Mouse (Mus musculus) midbrain, embryonic 12.5 days (tissue): ENCODE measurements around the gene Zfp536. TPM values are rescaled to one million over a fixed set of nuclear protein-coding genes. Genes with fewer than 3 reads are reported as not detected.

Experiments used
- ATAC-seq: fragments of 200-750 bp; cut with Nextera tagmentation; 2 replicates; pipeline ENCODE4 v1.8.0; 2017; ENCODE audit warnings: low read depth, moderate TSS enrichment, moderate library complexity; ENCODE audit not compliant: low FRiP score
- H3K27ac ChIP-seq: fragments of 300-500 bp; sonication (generic); replicated peaks from 2 replicates; pipeline ENCODE4 v1.5.1; 2016; ENCODE audit warnings: mild to moderate bottlenecking
- H3K27me3 ChIP-seq: fragments of 300-500 bp; sonication (generic); 2 replicates; pipeline ENCODE4 v1.6.1; 2016; ENCODE audit warnings: mild to moderate bottlenecking
- H3K36me3 ChIP-seq: fragments of 300-500 bp; sonication (generic); 2 replicates; pipeline ENCODE4 v1.6.1; 2016
- H3K4me1 ChIP-seq: fragments of 300-500 bp; sonication (generic); 2 replicates; pipeline ENCODE4 v1.6.1; 2016
- H3K4me2 ChIP-seq: fragments of 300-500 bp; sonication (generic); replicated peaks from 2 replicates; pipeline ENCODE4 v1.6.1; 2016; ENCODE audit warnings: mild to moderate bottlenecking, moderate library complexity
- H3K4me3 ChIP-seq: fragments of 300-500 bp; sonication (generic); 2 replicates; pipeline ENCODE4 v1.5.1; 2016; ENCODE audit warnings: mild to moderate bottlenecking
- H3K9ac ChIP-seq: fragments of 300-500 bp; sonication (generic); replicated peaks from 2 replicates; pipeline ENCODE4 v1.6.1; 2016; ENCODE audit warnings: mild to moderate bottlenecking, moderate library complexity
- H3K9me3 ChIP-seq: fragments of 300-500 bp; sonication (generic); 2 replicates; pipeline ENCODE4 v1.6.1; 2016; ENCODE audit warnings: mild to moderate bottlenecking
- WGBS: fragments of 180-500 bp; shearing (Covaris S2); methylation state at CpG from one replicate; pipeline ENCODE4 v1.1.7; 2016; 5-methylcytosine and 5-hydroxymethylcytosine counted together
- polyA plus RNA-seq: library from polyadenylated mRNA; unstranded; fragments of >200 nt; fragmentation: Nextera tagmentation; extraction: Ambion mirVana; gene quantifications from 2 replicates; pipeline ENCODE4 v1.2.1, GENCODE M21; 2016

Zfp536 gene
- polyA plus RNA-seq, 1 experiment from 2014 or later = 43.5 TPM

- Histone ChIP-seq H3K27me3 (no peaks in the 10 kb centered on the region), H3K36me3 (no peaks in the 10 kb centered on the region), H3K4me2 (no peak overlapping the region), H3K27ac (no peak overlapping the region), H3K4me3 (no peak overlapping the region), H3K9me3 (no peaks in the 10 kb centered on the region), H3K4me1 (peaks cover 13% of the 10 kb centered on the region), H3K9ac (no peak overlapping the region)
- 94% methylated on average over 13 of the region's 13 CpGs for WGBS
- ATAC-seq = no peak
Observed at GRCm38 (mm10) chr7:37586694-37587093, 186.7 kb downstream of the Zfp536 start.

DNA sequence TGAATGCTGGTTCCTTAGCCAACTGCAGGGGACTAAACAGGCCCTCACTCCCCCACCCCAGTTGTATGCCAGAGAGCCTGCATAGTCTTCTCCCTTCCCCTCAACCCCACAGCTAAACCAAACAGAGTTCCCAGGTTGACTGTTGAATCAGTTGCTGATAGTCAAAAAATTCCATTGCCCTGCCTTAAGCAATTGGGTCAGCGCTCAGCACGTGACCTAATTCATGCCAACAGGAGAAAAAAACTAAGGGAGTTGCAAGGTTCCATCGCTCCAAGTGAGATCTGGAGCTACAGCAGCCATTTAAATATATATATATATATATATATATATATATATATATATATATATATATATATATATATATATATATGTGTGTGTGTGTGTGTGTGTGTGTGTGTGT is 192.2 kb downstream of the Zfp536 start:
- H3K4me3 ChIP-seq = no peak overlapping the region
- H3K4me2 ChIP-seq = no peak overlapping the region
- 85% methylated on average over 3 of the region's 3 CpGs for WGBS
- no peaks in the 10 kb centered on the region for H3K36me3 ChIP-seq
- no peaks in the 10 kb centered on the region for H3K9me3 ChIP-seq
- H3K9ac ChIP-seq = no peak overlapping the region
- ATAC-seq = no peak
- H3K4me1 ChIP-seq = no peaks in the 10 kb centered on the region; the same call in 1 of the 2 replicates
- H3K27ac ChIP-seq = no peak overlapping the region
- H3K27me3 ChIP-seq = no peaks in the 10 kb centered on the region

- 79% methylated on average over 5 of the region's 5 CpGs for WGBS
- no peaks in the 10 kb centered on the region for H3K27me3 ChIP-seq
- no peak overlapping the region for H3K4me2 ChIP-seq
- no peaks in the 10 kb centered on the region for H3K4me1 ChIP-seq
- no peak for ATAC-seq
- H3K4me3 ChIP-seq = no peak overlapping the region
- H3K9ac ChIP-seq = no peak overlapping the region
- no peak overlapping the region for H3K27ac ChIP-seq
- H3K36me3 ChIP-seq = no peaks in the 10 kb centered on the region
- H3K9me3 ChIP-seq = no peaks in the 10 kb centered on the region
Observed at GRCm38 (mm10) chr7:37580554-37580953, 192.9 kb downstream of the Zfp536 start.

GRCm38 (mm10) chr7:37572021-37572420 is 201.4 kb downstream of the Zfp536 start:
- Histone ChIP-seq H3K27ac (no peak overlapping the region), H3K9ac (no peak overlapping the region), H3K36me3 (peaks cover 21% of the 10 kb centered on the region), H3K4me3 (no peak overlapping the region), H3K27me3 (peaks cover 4% of the 10 kb centered on the region; the same call in 1 of the 2 replicates), H3K9me3 (no peaks in the 10 kb centered on the region), H3K4me2 (no peak overlapping the region), H3K4me1 (peaks cover 10% of the 10 kb centered on the region)
- no peak for ATAC-seq
- 95% methylated on average over 7 of the region's 7 CpGs for WGBS

GRCm38 (mm10) chr7:37568811-37569500 is 204.5 kb downstream of the Zfp536 start:
- WGBS = 76% methylated on average over 31 of the region's 31 CpGs
- Histone ChIP-seq H3K36me3 (peaks cover 21% of the 10 kb centered on the region), H3K4me1 (peaks cover 40% of the 10 kb centered on the region), H3K27ac (no peak overlapping the region), H3K4me3 (no peak overlapping the region), H3K9ac (no peak overlapping the region), H3K4me2 (no peak overlapping the region), H3K9me3 (no peaks in the 10 kb centered on the region), H3K27me3 (peaks cover 4% of the 10 kb centered on the region; the same call in 1 of the 2 replicates)
- no peak for ATAC-seq

DNA sequence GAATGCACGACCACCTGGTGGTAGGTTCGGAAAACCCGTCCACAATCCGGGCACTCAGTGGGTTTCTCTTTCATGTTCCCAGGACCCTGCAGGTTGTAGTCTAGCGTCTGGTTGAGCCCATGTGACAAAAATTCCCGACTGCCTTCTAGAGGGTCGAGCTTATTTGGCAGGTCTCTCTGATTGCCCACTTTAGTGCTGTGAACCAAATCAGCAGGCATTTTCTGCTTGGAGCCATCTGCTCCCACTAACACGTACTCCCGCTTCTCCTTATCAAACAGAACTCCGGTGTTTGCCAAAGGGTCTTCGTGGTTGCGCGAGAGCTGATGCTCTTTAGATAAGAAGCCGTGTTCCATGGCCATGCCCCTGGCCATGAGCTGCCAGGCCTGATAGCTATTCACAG is 205.4 kb downstream of the Zfp536 start:
- Histone ChIP-seq H3K4me3 (no peak overlapping the region), H3K4me2 (no peak overlapping the region), H3K4me1 (peaks cover 48% of the 10 kb centered on the region), H3K36me3 (peaks cover 21% of the 10 kb centered on the region), H3K27me3 (peaks cover 4% of the 10 kb centered on the region; the same call in 1 of the 2 replicates), H3K9me3 (no peaks in the 10 kb centered on the region), H3K27ac (no peak overlapping the region), H3K9ac (no peak overlapping the region)
- ATAC-seq = no peak
- WGBS = 88% methylated on average over 14 of the region's 14 CpGs

DNA sequence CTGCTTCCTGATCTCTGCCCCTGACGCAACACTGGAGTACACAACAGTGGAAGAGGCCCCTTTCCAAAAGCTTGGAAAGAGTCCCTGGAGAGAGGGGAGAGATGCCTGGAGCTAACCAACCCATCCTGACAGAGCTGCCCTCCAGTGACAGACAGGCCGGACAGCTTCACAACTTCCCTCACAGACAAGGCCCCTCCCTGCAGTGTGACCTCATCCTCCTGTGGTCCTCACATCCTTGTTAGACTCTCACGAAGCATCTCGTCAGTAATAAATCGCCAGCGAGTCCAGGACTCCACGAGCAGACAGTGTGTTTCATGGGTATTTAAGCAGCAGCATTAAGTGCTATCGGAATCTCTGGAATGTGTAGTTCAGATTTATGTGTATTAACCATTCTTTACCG is 207.4 kb downstream of the Zfp536 start:
- H3K27ac ChIP-seq = peak overlapping the region; percentile 68
- H3K9ac ChIP-seq = no peak overlapping the region
- no peak overlapping the region for H3K4me3 ChIP-seq
- ATAC-seq = 0 out of 2 replicates have a peak, but pooled peaks have one; percentile 20
- H3K4me1 ChIP-seq = peaks cover 65% of the 10 kb centered on the region
- H3K27me3 ChIP-seq = peaks cover 4% of the 10 kb centered on the region; the same call in 1 of the 2 replicates
- H3K36me3 ChIP-seq = peaks cover 21% of the 10 kb centered on the region
- peak overlapping the region; percentile 34 for H3K4me2 ChIP-seq
- WGBS = 5% methylated on average over 9 of the region's 9 CpGs
- no peaks in the 10 kb centered on the region for H3K9me3 ChIP-seq

DNA sequence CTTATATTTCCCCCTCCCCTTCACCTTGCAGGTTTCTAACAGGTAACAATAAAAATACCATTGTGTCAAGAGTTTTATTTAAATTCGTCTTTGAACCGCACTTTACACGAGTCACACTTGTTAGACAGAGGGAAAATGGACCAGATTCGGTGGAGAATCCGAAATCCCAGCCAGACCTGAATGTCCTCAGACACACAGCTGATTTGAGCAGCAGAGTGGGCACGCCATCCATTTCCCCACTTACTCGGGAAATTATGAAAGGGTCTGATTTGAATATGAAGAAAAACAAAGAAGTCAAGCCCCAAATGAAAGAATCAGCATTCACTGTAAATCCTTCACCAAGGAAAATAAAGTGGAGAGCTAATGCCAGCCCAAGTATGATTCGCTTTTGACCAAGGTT is 208.1 kb downstream of the Zfp536 start:
- H3K36me3 ChIP-seq = peaks cover 21% of the 10 kb centered on the region
- peak overlapping the region; percentile 34 for H3K4me2 ChIP-seq
- H3K27me3 ChIP-seq = peaks cover 4% of the 10 kb centered on the region; the same call in 1 of the 2 replicates
- no peak overlapping the region for H3K4me3 ChIP-seq
- ATAC-seq = no peak
- H3K9me3 ChIP-seq = no peaks in the 10 kb centered on the region
- peaks cover 70% of the 10 kb centered on the region for H3K4me1 ChIP-seq
- no peak overlapping the region for H3K9ac ChIP-seq
- WGBS = 30% methylated on average over 8 of the region's 8 CpGs
- peak overlapping the region; percentile 68 for H3K27ac ChIP-seq

GRCm38 (mm10) chr7:37564644-37565043 is 208.8 kb downstream of the Zfp536 start:
- no peaks in the 10 kb centered on the region for H3K9me3 ChIP-seq
- peak overlapping the region; percentile 79 for H3K27ac ChIP-seq
- H3K9ac ChIP-seq = no peak overlapping the region
- peaks cover 20% of the 10 kb centered on the region for H3K36me3 ChIP-seq
- peak overlapping the region; percentile 34 for H3K4me2 ChIP-seq
- 3% methylated on average over 10 of the region's 10 CpGs for WGBS
- ATAC-seq = no peak
- H3K27me3 ChIP-seq = peaks cover 4% of the 10 kb centered on the region; the same call in 1 of the 2 replicates
- H3K4me1 ChIP-seq = peaks cover 70% of the 10 kb centered on the region
- no peak overlapping the region for H3K4me3 ChIP-seq

GRCm38 (mm10) chr7:37563831-37564400 is 209.5 kb downstream of the Zfp536 start:
- H3K4me3 ChIP-seq = no peak overlapping the region
- H3K27ac ChIP-seq = peak overlapping the region; percentile 79
- H3K4me2 ChIP-seq = peak overlapping the region; percentile 34
- ATAC-seq = no peak
- 8% methylated on average over 6 of the region's 6 CpGs for WGBS
- H3K27me3 ChIP-seq = peaks cover 4% of the 10 kb centered on the region; the same call in 1 of the 2 replicates
- peaks cover 13% of the 10 kb centered on the region for H3K36me3 ChIP-seq
- H3K9me3 ChIP-seq = no peaks in the 10 kb centered on the region
- H3K9ac ChIP-seq = no peak overlapping the region
- peaks cover 70% of the 10 kb centered on the region for H3K4me1 ChIP-seq

GRCm38 (mm10) chr7:37563171-37563574 is 210.3 kb downstream of the Zfp536 start:
- peak; percentile 62 for ATAC-seq

GRCm38 (mm10) chr7:37562505-37562904 is 210.9 kb downstream of the Zfp536 start:
- Histone ChIP-seq H3K9ac (peak overlapping the region; percentile 8; the same call in 1 of the 2 replicates), H3K4me2 (peak overlapping the region; percentile 39), H3K4me3 (no peak overlapping the region), H3K27me3 (0 out of 2 replicates have a peak, but pooled peaks cover under 1% of the 10 kb centered on the region), H3K27ac (peak overlapping the region; percentile 82), H3K36me3 (no peaks in the 10 kb centered on the region), H3K4me1 (peaks cover 65% of the 10 kb centered on the region), H3K9me3 (no peaks in the 10 kb centered on the region)
- 0 out of 2 replicates have a peak, but pooled peaks have one; percentile 11 for ATAC-seq
- 23% methylated on average over 7 of the region's 7 CpGs for WGBS

More at GRCm38 (mm10) chr7:37563171-37563574, 210.3 kb downstream of the Zfp536 start:
- H3K36me3 ChIP-seq = peaks cover 6% of the 10 kb centered on the region
- peak overlapping the region; percentile 39 for H3K4me2 ChIP-seq
- H3K4me1 ChIP-seq = peaks cover 67% of the 10 kb centered on the region
- H3K9ac ChIP-seq = peak overlapping the region; percentile 8; the same call in 1 of the 2 replicates
- H3K27me3 ChIP-seq = peaks cover 4% of the 10 kb centered on the region; the same call in 1 of the 2 replicates
- peak overlapping the region; percentile 82 for H3K27ac ChIP-seq
- 2% methylated on average over 8 of the region's 8 CpGs for WGBS
- H3K4me3 ChIP-seq = no peak overlapping the region
- H3K9me3 ChIP-seq = no peaks in the 10 kb centered on the region
